Mouse (Mus musculus): Measurements from ENCODE around the gene Gpr157. TPM values are rescaled to one million over a fixed set of nuclear protein-coding genes. Genes with fewer than 3 reads are reported as not detected.

The Gpr157 gene
- polyA plus RNA-seq, 1 experiment from 2014 or later = 0.67 TPM

DNA sequence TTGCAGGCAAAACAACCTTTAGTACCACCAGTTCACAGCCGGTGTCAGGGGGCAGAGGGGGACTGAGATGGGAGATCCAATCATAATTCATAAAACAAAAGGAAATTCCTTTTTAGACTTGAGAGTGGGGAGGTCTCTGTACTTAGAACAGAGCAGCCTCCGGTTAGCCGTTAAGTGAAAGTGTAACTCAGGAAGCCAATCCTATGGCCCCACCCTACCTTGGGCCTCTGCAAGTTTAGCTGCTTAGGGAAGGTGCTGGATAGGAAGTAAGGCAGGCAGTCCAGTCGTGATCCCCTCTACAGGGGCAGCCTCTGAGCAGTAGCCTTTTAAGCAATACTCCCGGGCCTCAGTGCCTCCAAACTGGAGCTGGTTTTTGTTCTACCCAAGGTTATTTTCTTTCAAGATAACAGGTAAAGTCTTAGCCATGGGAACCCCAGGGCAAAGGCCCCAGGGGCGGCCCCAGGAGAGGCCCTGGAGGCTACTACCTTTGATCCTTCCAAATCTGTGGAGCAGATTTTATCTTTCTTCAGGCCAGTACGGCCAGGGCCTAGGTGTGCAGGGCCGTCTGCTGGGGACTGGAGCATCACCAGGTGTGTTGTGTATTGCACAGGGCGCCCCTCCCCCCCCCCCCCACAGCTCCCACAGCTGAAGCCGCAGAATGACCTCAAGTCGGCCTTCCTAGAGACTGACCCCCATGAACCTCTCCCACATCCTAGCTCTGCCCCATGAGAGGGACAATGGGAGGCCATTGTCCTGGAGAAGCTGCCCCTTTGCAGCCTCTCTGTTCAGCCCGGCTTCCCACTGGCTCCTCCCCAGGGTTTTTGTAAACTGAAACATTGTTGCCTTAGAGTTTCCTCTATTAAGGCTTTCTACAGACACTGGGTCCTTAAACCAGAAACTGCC lies 6.6 kb downstream of the Gpr157 start:
- WGBS = 21% methylated on average over 12 of the region's 12 CpGs
- no peak for ATAC-seq (ENCODE audit: low FRiP score)
- H3K4me3 ChIP-seq (replicated peaks) = no peak overlapping the region
- no peaks in the 10 kb centered on the region for H3K9me3 ChIP-seq (replicated peaks)
- no peak overlapping the region for H3K9ac ChIP-seq (replicated peaks)
- no peak overlapping the region for H3K4me2 ChIP-seq
- peaks cover 8% of the 10 kb centered on the region; the same call in 1 of the 2 replicates for H3K27me3 ChIP-seq (replicated peaks)
- no peaks in the 10 kb centered on the region for H3K36me3 ChIP-seq
- peaks cover 13% of the 10 kb centered on the region for H3K4me1 ChIP-seq
- no peak overlapping the region for H3K27ac ChIP-seq (replicated peaks)

DNA sequence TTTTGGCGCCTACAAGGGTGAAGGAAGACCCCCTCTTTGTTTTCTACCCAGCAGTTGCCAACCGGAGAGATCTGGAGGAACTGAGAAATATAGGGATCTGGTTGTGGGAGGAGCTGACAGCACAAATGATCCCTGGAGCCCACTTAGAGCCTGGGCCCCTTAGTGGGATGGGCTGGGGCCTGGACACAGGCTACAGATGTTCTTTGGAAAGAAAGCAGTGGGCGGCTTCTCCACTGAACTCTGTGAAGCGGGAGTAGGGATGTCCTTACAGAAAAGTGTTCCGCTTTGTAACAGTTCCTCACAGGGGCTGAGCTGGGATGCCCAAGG lies 7.3 kb downstream of the Gpr157 start:
- H3K9ac ChIP-seq (replicated peaks) = no peak overlapping the region
- H3K4me3 ChIP-seq (replicated peaks) = no peak overlapping the region
- no peak for ATAC-seq (ENCODE audit: low FRiP score)
- 0 out of 2 replicates have a peak, but pooled peaks cover 10% of the 10 kb centered on the region for H3K27me3 ChIP-seq (replicated peaks)
- no peaks in the 10 kb centered on the region for H3K9me3 ChIP-seq (replicated peaks)
- H3K27ac ChIP-seq (replicated peaks) = no peak overlapping the region
- WGBS = 19% methylated on average over 5 of the region's 5 CpGs
- peaks cover 13% of the 10 kb centered on the region for H3K4me1 ChIP-seq
- no peaks in the 10 kb centered on the region for H3K36me3 ChIP-seq
- no peak overlapping the region for H3K4me2 ChIP-seq

DNA sequence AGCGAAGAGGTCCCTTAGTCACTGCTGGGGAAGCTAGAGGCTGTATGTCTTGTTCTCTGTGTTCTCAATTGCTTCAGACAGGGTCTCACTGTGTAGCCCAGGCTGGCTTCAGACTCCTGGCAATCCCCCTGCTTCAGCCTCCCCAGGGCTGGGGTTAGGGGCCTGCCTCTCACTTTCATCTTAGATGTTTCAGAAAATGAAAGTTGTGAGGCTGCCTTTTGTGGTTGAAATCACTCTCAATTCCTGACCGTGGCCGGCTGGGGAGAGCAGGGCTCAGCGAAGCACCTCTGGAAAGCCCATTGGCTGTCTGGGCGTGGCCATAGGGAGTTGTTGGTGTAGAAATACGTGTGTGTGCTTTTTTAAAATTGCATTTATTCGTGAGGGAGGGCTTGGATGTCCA lies 9.1 kb downstream of the Gpr157 start:
- peaks cover 13% of the 10 kb centered on the region for H3K4me1 ChIP-seq
- 0 out of 2 replicates have a peak, but pooled peaks cover 12% of the 10 kb centered on the region for H3K27me3 ChIP-seq (replicated peaks)
- no peak overlapping the region for H3K4me2 ChIP-seq
- no peak overlapping the region for H3K9ac ChIP-seq (replicated peaks)
- WGBS = 78% methylated on average over 7 of the region's 7 CpGs
- no peak overlapping the region for H3K4me3 ChIP-seq (replicated peaks)
- no peaks in the 10 kb centered on the region for H3K36me3 ChIP-seq
- no peak for ATAC-seq (ENCODE audit: low FRiP score)
- no peak overlapping the region for H3K27ac ChIP-seq (replicated peaks)
- H3K9me3 ChIP-seq (replicated peaks) = no peaks in the 10 kb centered on the region

DNA sequence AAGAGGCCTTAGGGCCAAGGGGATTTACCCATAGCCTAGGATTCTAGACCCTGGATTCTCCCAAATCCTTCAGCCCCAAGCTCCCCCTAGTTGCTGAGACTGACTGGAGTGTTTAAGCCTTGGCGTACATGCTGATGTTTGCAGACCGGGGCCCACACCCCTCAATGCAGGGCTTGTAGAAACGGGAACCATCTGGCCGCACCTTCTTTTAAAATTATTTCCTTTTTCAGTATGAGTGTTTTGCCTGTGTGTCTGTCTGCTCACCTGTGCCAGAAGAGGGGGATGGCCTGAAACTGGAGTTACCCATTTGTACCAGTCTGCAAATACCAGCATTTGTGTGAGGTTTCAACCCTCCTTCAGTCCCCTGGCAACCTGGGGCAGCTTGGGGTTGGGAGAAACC lies 10.7 kb downstream of the Gpr157 start:
- H3K9ac ChIP-seq (replicated peaks) = no peak overlapping the region
- no peak for ATAC-seq (ENCODE audit: low FRiP score)
- 0 out of 2 replicates have a peak, but pooled peaks cover 12% of the 10 kb centered on the region for H3K27me3 ChIP-seq (replicated peaks)
- no peak overlapping the region for H3K27ac ChIP-seq (replicated peaks)
- no peak overlapping the region for H3K4me2 ChIP-seq
- 93% methylated on average over 4 of the region's 4 CpGs for WGBS
- H3K36me3 ChIP-seq = no peaks in the 10 kb centered on the region
- H3K9me3 ChIP-seq (replicated peaks) = no peaks in the 10 kb centered on the region
- peaks cover 13% of the 10 kb centered on the region for H3K4me1 ChIP-seq
- H3K4me3 ChIP-seq (replicated peaks) = no peak overlapping the region

DNA sequence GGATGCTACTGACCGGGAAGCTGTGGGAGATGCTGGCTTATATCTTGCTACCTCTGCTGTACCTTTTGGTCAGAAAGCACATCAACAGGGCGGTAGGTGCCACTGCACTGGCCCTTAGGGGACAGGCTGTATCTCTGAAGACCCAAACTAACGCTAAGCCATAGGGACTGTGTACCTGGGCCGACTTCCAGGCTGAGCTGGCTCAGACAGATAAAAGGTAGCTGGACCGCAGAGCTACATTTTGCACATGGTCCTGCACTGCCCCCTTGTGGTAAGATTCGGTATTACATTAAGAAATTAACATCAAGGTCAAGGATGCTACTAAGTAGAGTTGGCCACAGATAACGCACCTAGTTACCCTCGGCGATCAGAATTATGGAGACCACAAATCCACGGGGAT lies 11.7 kb downstream of the Gpr157 start:
- Histone ChIP-seq H3K4me3 (replicated peaks) (no peak overlapping the region), H3K36me3 (no peaks in the 10 kb centered on the region), H3K4me2 (no peak overlapping the region), H3K27ac (replicated peaks) (no peak overlapping the region), H3K9me3 (replicated peaks) (no peaks in the 10 kb centered on the region), H3K27me3 (replicated peaks) (0 out of 2 replicates have a peak, but pooled peaks cover 12% of the 10 kb centered on the region), H3K4me1 (peaks cover 10% of the 10 kb centered on the region), H3K9ac (replicated peaks) (no peak overlapping the region)
- 18% methylated on average over 10 of the region's 10 CpGs for WGBS
- ATAC-seq (ENCODE audit: low FRiP score) = peak; percentile 65; the same call in 1 of the 2 replicates

DNA sequence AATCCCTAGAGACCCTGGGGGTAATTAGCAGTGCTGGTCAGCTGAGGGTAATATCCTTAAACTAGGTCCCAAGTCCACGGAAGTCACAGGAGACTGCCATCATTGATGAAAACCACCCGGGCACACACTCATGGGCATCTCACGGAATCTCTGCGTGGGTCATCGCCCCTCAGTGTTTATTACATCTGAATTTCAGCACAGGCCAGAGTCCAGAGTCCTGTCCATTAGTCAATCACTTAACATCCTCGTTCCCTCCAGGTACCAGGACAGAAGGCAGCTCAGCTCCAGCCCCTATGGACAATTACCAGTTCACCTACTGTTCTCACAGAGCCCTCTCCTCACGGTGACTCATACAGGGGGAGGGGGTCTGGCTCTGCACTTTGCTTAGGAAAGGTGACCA lies 15.7 kb downstream of the Gpr157 start:
- no peak for ATAC-seq (ENCODE audit: low FRiP score)
- Histone ChIP-seq H3K9ac (replicated peaks) (no peak overlapping the region), H3K9me3 (replicated peaks) (no peaks in the 10 kb centered on the region), H3K4me3 (replicated peaks) (no peak overlapping the region), H3K27ac (replicated peaks) (no peak overlapping the region), H3K36me3 (no peaks in the 10 kb centered on the region), H3K27me3 (replicated peaks) (0 out of 2 replicates have a peak, but pooled peaks cover 12% of the 10 kb centered on the region), H3K4me2 (no peak overlapping the region), H3K4me1 (no peaks in the 10 kb centered on the region)
- WGBS = 92% methylated on average over 7 of the region's 7 CpGs

DNA sequence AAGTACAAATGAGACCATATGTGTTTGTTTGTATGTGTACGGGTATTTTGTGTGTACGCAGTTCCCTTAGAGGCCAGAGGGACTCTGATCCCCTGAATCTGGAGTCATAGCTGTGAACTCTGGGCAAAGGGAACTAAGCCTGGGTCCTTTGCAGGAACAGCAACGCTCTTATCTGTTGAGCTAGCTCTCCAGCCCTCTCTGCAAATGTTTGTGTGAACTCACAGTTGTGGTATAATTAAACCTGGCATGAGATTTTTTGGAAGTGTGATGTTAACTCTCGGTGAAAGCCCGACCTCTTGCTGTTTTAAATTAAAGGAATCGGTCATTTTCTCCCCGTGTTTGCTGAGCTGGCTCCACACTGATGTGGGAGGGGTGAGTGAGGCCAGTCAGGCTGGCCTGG lies 18.5 kb downstream of the Gpr157 start:
- H3K27me3 ChIP-seq (replicated peaks) = no peaks in the 10 kb centered on the region
- H3K9me3 ChIP-seq (replicated peaks) = no peaks in the 10 kb centered on the region
- ATAC-seq (ENCODE audit: low FRiP score) = no peak
- 79% methylated on average over 7 of the region's 7 CpGs for WGBS
- H3K9ac ChIP-seq (replicated peaks) = no peak overlapping the region
- H3K4me2 ChIP-seq = no peak overlapping the region
- H3K27ac ChIP-seq (replicated peaks) = no peak overlapping the region
- no peak overlapping the region for H3K4me3 ChIP-seq (replicated peaks)
- H3K36me3 ChIP-seq = no peaks in the 10 kb centered on the region
- no peaks in the 10 kb centered on the region for H3K4me1 ChIP-seq

DNA sequence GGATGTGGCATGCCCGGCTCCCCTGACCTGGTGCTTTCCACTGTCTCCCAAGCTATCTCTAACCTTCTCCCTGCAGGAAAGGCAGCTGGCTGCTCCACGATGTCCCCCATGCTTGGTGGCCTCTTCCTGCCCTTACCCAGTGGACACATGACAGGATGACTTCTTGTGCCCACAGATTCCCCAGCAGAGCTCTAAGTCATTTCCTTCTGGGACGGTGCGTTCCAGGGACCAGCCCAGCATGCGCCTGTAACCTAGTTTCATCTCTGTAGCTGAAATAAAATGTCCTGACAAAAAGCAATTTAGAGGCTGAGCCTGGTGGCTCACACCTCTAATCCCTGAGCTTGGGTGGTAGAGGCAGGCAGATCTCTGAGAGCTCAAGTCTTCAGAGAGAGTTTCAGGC lies 19.5 kb downstream of the Gpr157 start:
- Histone ChIP-seq H3K9me3 (replicated peaks) (no peaks in the 10 kb centered on the region), H3K27me3 (replicated peaks) (no peaks in the 10 kb centered on the region), H3K27ac (replicated peaks) (no peak overlapping the region), H3K4me2 (no peak overlapping the region), H3K4me1 (no peaks in the 10 kb centered on the region), H3K36me3 (no peaks in the 10 kb centered on the region), H3K4me3 (replicated peaks) (no peak overlapping the region), H3K9ac (replicated peaks) (no peak overlapping the region)
- ATAC-seq (ENCODE audit: low FRiP score) = no peak
- 84% methylated on average over 5 of the region's 5 CpGs for WGBS

DNA sequence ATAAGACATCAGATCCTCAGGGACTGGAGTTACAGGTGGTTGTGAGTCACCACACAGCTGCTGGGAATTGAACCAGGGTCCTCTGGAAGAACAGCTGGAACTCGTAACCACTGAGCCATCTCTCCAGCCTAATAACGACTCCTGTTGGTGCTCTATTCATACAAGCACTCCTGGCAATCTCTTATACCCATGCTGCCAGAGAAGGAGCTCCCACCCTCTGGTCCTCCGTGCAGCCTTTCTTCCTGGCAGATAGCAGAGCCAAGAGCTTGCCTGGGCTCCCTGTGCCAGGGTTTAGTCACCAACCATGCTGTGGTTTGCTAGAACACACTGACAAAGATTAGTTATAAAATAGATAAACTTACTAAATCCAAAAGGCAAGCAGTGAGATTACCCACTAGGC lies 22.5 kb downstream of the Gpr157 start:
- Histone ChIP-seq H3K4me1 (no peaks in the 10 kb centered on the region), H3K9ac (replicated peaks) (no peak overlapping the region), H3K27ac (replicated peaks) (no peak overlapping the region), H3K36me3 (no peaks in the 10 kb centered on the region), H3K4me2 (no peak overlapping the region), H3K4me3 (replicated peaks) (no peak overlapping the region), H3K27me3 (replicated peaks) (no peaks in the 10 kb centered on the region), H3K9me3 (replicated peaks) (no peaks in the 10 kb centered on the region)
- WGBS = 63% methylated on average over 3 of the region's 3 CpGs
- ATAC-seq (ENCODE audit: low FRiP score) = no peak

DNA sequence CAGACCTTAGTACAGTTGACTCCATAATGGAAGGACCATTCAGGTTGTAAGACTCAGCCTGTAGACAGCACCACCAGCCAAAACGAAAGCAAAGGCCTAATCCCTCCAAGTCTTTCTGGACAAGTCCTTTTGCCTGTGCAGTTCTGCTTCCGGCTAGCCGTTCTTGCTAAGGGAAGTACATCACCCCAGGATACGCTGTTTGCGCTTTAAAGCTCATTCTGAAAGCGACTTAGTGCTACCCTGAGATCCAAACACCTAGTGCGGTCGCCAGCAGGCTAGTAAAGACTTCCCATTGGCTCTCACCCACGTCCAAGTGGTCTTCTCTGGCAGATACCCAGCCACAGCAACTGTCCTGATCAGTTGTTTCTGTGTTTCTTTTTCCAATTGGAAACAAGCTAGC lies 23.2 kb downstream of the Gpr157 start:
- Histone ChIP-seq H3K9ac (replicated peaks) (no peak overlapping the region), H3K9me3 (replicated peaks) (no peaks in the 10 kb centered on the region), H3K4me1 (no peaks in the 10 kb centered on the region), H3K36me3 (no peaks in the 10 kb centered on the region), H3K4me2 (no peak overlapping the region), H3K4me3 (replicated peaks) (no peak overlapping the region), H3K27ac (replicated peaks) (no peak overlapping the region), H3K27me3 (replicated peaks) (no peaks in the 10 kb centered on the region)
- ATAC-seq (ENCODE audit: low FRiP score) = no peak
- 76% methylated on average over 9 of the region's 9 CpGs for WGBS

DNA sequence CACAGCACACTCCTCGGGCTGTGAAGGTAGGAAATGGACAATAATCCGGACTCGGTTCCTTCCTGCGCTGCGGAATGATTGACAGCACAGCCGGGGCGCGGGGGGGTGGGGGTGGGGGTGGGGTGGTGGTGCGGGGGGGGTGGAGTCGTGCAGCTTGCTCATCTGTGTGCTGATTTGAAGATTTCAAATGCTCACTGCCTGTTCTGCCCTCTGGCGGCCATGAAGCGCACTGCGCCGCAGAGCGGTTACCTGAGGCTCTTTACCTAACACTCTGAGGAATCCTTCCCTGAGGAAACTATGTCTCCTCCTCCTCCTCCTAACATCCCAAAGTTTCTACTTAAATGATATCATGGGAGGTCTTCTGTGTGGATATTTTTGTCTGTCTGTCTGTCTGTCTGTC lies 25.7 kb downstream of the Gpr157 start:
- no peaks in the 10 kb centered on the region for H3K27me3 ChIP-seq (replicated peaks)
- H3K4me2 ChIP-seq = peak overlapping the region; percentile 38
- no peak overlapping the region for H3K9ac ChIP-seq (replicated peaks)
- H3K4me1 ChIP-seq = no peaks in the 10 kb centered on the region
- no peak overlapping the region for H3K27ac ChIP-seq (replicated peaks)
- no peak for ATAC-seq (ENCODE audit: low FRiP score)
- 9% methylated on average over 15 of the region's 15 CpGs for WGBS
- no peaks in the 10 kb centered on the region for H3K36me3 ChIP-seq
- no peaks in the 10 kb centered on the region for H3K9me3 ChIP-seq (replicated peaks)
- no peak overlapping the region for H3K4me3 ChIP-seq (replicated peaks)

DNA sequence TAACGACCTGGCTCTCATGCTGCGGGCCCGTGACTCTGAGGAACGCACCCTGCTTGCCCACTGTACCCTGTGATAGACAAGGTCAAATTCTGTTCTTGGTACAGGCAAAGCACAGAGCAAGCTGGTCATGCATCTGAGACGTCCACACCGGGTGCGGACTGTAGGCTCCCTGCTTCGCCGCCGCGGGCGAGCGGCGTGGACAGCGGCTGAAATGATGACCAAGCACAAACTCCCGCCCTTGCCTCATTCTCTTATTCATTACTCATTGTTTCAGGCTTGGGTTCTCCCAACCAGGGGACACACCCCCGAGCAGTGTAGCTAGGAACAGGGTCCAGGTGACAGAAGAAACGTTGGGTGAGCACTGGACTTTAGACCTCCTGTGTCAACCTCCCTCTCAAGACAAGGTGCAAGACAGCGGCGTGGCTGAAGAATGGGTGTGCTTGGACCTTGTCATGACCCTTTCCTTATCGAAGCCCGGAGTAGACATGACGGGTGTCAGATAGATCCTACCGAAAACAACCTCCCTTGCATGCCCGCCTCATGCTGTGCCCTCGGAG lies 27.4 kb downstream of the Gpr157 start:
- Histone ChIP-seq H3K27ac (replicated peaks) (no peak overlapping the region), H3K27me3 (replicated peaks) (no peaks in the 10 kb centered on the region), H3K36me3 (no peaks in the 10 kb centered on the region), H3K4me2 (no peak overlapping the region), H3K9me3 (replicated peaks) (no peaks in the 10 kb centered on the region), H3K9ac (replicated peaks) (no peak overlapping the region), H3K4me3 (replicated peaks) (no peak overlapping the region), H3K4me1 (peaks cover 9% of the 10 kb centered on the region)
- ATAC-seq (ENCODE audit: low FRiP score) = no peak
- WGBS = 92% methylated on average over 26 of the region's 26 CpGs

Measured in neural tube, embryonic 15.5 days (tissue).